Mouse (Mus musculus) hindbrain, embryonic 10.5 days (tissue): ENCODE data around the gene Olfr829. TPM values are rescaled to one million over a fixed set of nuclear protein-coding genes. Genes with fewer than 3 reads are reported as not detected.
"Not testable (repeated sequence)": the region's sequence is repeated elsewhere in the genome, so short reads cannot be mapped to it uniquely, and the experiment has no call there.

Experiments used
- DNase-seq: peaks from one replicate; pipeline ENCODE4 v3.0.0-alpha.2; 2017; ENCODE audit warnings: low spot score
- H3K27ac ChIP-seq: fragments of 300-500 bp; sonication (generic); 2 replicates; pipeline ENCODE4 v1.5.1; 2016; ENCODE audit warnings: mild to moderate bottlenecking, moderate library complexity
- H3K27me3 ChIP-seq: fragments of 300-500 bp; sonication (generic); 2 replicates; pipeline ENCODE4 v1.6.1; 2016; ENCODE audit warnings: mild to moderate bottlenecking; ENCODE audit not compliant: poor library complexity, insufficient read depth, severe bottlenecking
- H3K36me3 ChIP-seq: fragments of 300-500 bp; sonication (generic); 2 replicates; pipeline ENCODE4 v1.6.1; 2016; ENCODE audit warnings: mild to moderate bottlenecking, moderate library complexity
- H3K4me1 ChIP-seq: fragments of 300-500 bp; sonication (generic); replicated peaks from 2 replicates; pipeline ENCODE4 v1.6.1; 2016; ENCODE audit warnings: mild to moderate bottlenecking
- H3K4me3 ChIP-seq: fragments of 300-500 bp; sonication (generic); 2 replicates; pipeline ENCODE4 v1.5.1; 2016; ENCODE audit warnings: mild to moderate bottlenecking, moderate library complexity
- H3K9me3 ChIP-seq: fragments of 300-500 bp; sonication (generic); 2 replicates; pipeline ENCODE4 v1.6.1; 2016; ENCODE audit warnings: mild to moderate bottlenecking, moderate library complexity
- WGBS: fragments of 180-500 bp; shearing (Covaris S2); methylation state at CpG from one replicate; pipeline ENCODE4 v1.1.7; 2016; 5-methylcytosine and 5-hydroxymethylcytosine counted together
- polyA plus RNA-seq: library from polyadenylated mRNA; unstranded; fragments of >200 nt; fragmentation: Nextera tagmentation; extraction: Ambion mirVana; gene quantifications from 2 replicates; pipeline ENCODE4 v1.2.1, GENCODE M21; 2016

Gene Olfr829
- polyA plus RNA-seq: not detected in 2 replicates

- H3K4me3 ChIP-seq: no peak within 1 kb of the TSS
- H3K9me3 ChIP-seq: 0 out of 2 replicates have a peak, but pooled peaks cover 5% of the 10 kb centered on the region
- DNase-seq: no peak
- no peaks in the 10 kb centered on the region for H3K4me1 ChIP-seq
- 78% methylated on average over 1 of the region's 1 CpGs for WGBS
- no peak within 1 kb of the TSS for H3K27ac ChIP-seq
- no peaks in the 10 kb centered on the region for H3K36me3 ChIP-seq
- H3K27me3 ChIP-seq: no peaks in the 10 kb centered on the region
These were observed at the start of gene Olfr829 for GRCm38 (mm10) chr9:18854633-18855032. Gene Olfr829, plus strand, starts transcription at chr9:18854933.

- Histone ChIP-seq H3K4me1 (no peaks in the 10 kb centered on the region), H3K9me3 (no peaks in the 10 kb centered on the region), H3K27me3 (no peaks in the 10 kb centered on the region), H3K36me3 (no peaks in the 10 kb centered on the region), H3K4me3 (no peak within 1 kb of the TSS), H3K27ac (no peak within 1 kb of the TSS)
- no peak for DNase-seq
These were observed 35.3 kb upstream of the Olfr829 start, which contains the start of gene Olfr828 for GRCm38 (mm10) chr9:18819426-18819825. Gene Olfr828, minus strand, starts transcription at chr9:18819526.

DNA sequence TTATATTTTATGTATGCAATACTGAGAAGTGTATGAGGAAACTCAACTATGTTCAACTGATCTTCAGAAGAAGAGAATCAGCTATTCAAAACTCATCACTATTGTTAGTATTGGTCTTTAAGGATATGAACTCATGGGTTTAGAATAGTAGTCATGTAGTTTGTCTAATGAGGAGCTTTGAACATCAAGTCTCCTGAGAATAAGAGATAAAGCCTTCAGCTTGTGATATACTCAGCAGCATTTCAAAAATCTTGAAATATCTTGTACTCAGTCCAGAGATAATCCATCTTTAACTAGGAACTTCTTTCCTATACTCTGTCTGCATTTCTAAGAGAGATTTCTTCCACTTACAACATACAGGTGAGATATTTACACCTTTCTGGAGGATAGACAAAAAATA, 19.7 kb downstream of the Olfr829 start, which contains the start of gene Olfr830:
Gene Olfr830, plus strand, starts transcription at position 301 of the 400 bp plus-strand sequence.
- Histone ChIP-seq H3K4me1 (no peaks in the 10 kb centered on the region), H3K36me3 (no peaks in the 10 kb centered on the region), H3K4me3 (no peak within 1 kb of the TSS), H3K27me3 (no peaks in the 10 kb centered on the region), H3K27ac (no peak within 1 kb of the TSS), H3K9me3 (no peaks in the 10 kb centered on the region)
- no peak for DNase-seq

GRCm38 (mm10) chr9:18907699-18908098, 53.0 kb downstream of the Olfr829 start:
- H3K27me3 ChIP-seq, H3K4me3 ChIP-seq, H3K27ac ChIP-seq, H3K4me1 ChIP-seq, H3K36me3 ChIP-seq, H3K9me3 ChIP-seq, DNase-seq: not testable (repeated sequence)
- WGBS: 76% methylated on average over 2 of the region's 2 CpGs

Other genes with a start within 250 kb of the Olfr829 start
- gene Muc16, start 180.4 kb upstream of the Olfr829 start, polyA plus RNA-seq: not detected in 2 replicates
- not detected in 2 replicates for gene Olfr24, start 90.9 kb upstream of the Olfr829 start, polyA plus RNA-seq
- not detected in 2 replicates for gene Olfr828, start 35.4 kb upstream of the Olfr829 start, polyA plus RNA-seq
- not detected in 2 replicates for gene Olfr830, start 19.8 kb downstream of the Olfr829 start, polyA plus RNA-seq
- gene Olfr832, start 82.2 kb downstream of the Olfr829 start, polyA plus RNA-seq: not detected in 2 replicates
- gene Olfr834, start 133.1 kb downstream of the Olfr829 start, polyA plus RNA-seq: not detected in 2 replicates
- gene Olfr835, start 177.8 kb downstream of the Olfr829 start, polyA plus RNA-seq: not detected in 2 replicates